Mouse (Mus musculus) cerebellum, adult 18-20 months (tissue): ENCODE measurements around the gene Mgat4a.

Source experiments
- DNase-seq, 2 experiments: peaks; one replicate each; pipeline ENCODE4 v3.0.0; 2021

Gene Mgat4a

GRCm38 (mm10) chr1:37540810-37541658 lies at the start of gene Mgat4a:
Gene Mgat4a (minus strand): TSS chr1:37541016.
- peak; percentile 92 to 94 for DNase-seq

GRCm38 (mm10) chr1:37585809-37586480 lies 45.1 kb upstream of the Mgat4a start:
- peak; percentile 71 to 72 for DNase-seq

- DNase-seq = peak in 1 of 2 experiments; percentile 15
These were observed 43.1 kb upstream of the Mgat4a start for GRCm38 (mm10) chr1:37583795-37584464.

GRCm38 (mm10) chr1:37583167-37583566 lies 42.4 kb upstream of the Mgat4a start:
- DNase-seq = no peak

GRCm38 (mm10) chr1:37579686-37580085 lies 38.9 kb upstream of the Mgat4a start:
- no peak for DNase-seq

- DNase-seq = peak; percentile 46 to 55
These were observed 31.9 kb upstream of the Mgat4a start for GRCm38 (mm10) chr1:37572528-37573272.

- DNase-seq = no peak
These were observed 27.6 kb upstream of the Mgat4a start for GRCm38 (mm10) chr1:37568379-37568778.

GRCm38 (mm10) chr1:37566754-37567153 lies 25.9 kb upstream of the Mgat4a start:
- no peak for DNase-seq

GRCm38 (mm10) chr1:37566344-37566743 lies 25.5 kb upstream of the Mgat4a start:
- DNase-seq = no peak

- DNase-seq = no peak
These were observed 24.6 kb upstream of the Mgat4a start for GRCm38 (mm10) chr1:37565396-37565795.

GRCm38 (mm10) chr1:37561955-37562354 lies 21.1 kb upstream of the Mgat4a start:
- DNase-seq = no peak

GRCm38 (mm10) chr1:37560356-37560755 lies 19.5 kb upstream of the Mgat4a start:
- peak in 1 of 2 experiments; percentile 13 for DNase-seq

GRCm38 (mm10) chr1:37551986-37552385 lies 11.2 kb upstream of the Mgat4a start:
- no peak for DNase-seq

- no peak for DNase-seq
These were observed 8.7 kb upstream of the Mgat4a start for GRCm38 (mm10) chr1:37549501-37549900.

GRCm38 (mm10) chr1:37546398-37547051 lies 5.7 kb upstream of the Mgat4a start:
- DNase-seq = no peak

GRCm38 (mm10) chr1:37544251-37544650 lies 3.4 kb upstream of the Mgat4a start:
- DNase-seq = no peak

- DNase-seq = no peak
These were observed 2.2 kb upstream of the Mgat4a start for GRCm38 (mm10) chr1:37543057-37543456.

- peak; percentile 32 to 50 for DNase-seq
These were observed 627 bp downstream of the Mgat4a start for GRCm38 (mm10) chr1:37539968-37540809.

GRCm38 (mm10) chr1:37534532-37535108 lies 6.2 kb downstream of the Mgat4a start:
- no peak for DNase-seq

- peak; percentile 35 to 44 for DNase-seq
These were observed 7.6 kb downstream of the Mgat4a start for GRCm38 (mm10) chr1:37533181-37533580.

GRCm38 (mm10) chr1:37532533-37532840 lies 8.3 kb downstream of the Mgat4a start:
- DNase-seq = no peak
